Mouse (Mus musculus): ENCODE measurements at regions not wholly inside any gene's neighbourhood (a gene's known extent, or its start where the extent isn't known, plus 50 kb on each side); places are given as distances from the start of the nearest gene placed in this dataset.

- DNase-seq (ENCODE audit: low spot score) = no peak
Measured at GRCm38 (mm10) chr11:30372924-30373323, 98.7 kb downstream of the 4930505A04Rik start.

- DNase-seq (ENCODE audit: low spot score) = no peak
Measured at GRCm38 (mm10) chr11:30371963-30372362, 99.7 kb downstream of the 4930505A04Rik start.

- no peak for DNase-seq (ENCODE audit: low spot score)
Measured at GRCm38 (mm10) chr11:30369601-30370240, 101.7 kb upstream of the Sptbn1 start.

- DNase-seq (ENCODE audit: low spot score) = peak; percentile 7
Measured at GRCm38 (mm10) chr11:30367373-30368225, 99.6 kb upstream of the Sptbn1 start.

- no peak for DNase-seq (ENCODE audit: low spot score)
Measured at GRCm38 (mm10) chr11:30366491-30366890, 98.5 kb upstream of the Sptbn1 start.

- no peak for DNase-seq (ENCODE audit: low spot score)
Measured at GRCm38 (mm10) chr11:30364993-30365392, 97.0 kb upstream of the Sptbn1 start.

- no peak for DNase-seq (ENCODE audit: low spot score)
Measured at GRCm38 (mm10) chr11:30364591-30364990, 96.6 kb upstream of the Sptbn1 start.

GRCm38 (mm10) chr11:30358196-30358595 is 90.2 kb upstream of the Sptbn1 start:
- DNase-seq (ENCODE audit: low spot score) = no peak

GRCm38 (mm10) chr11:30355356-30355755 is 87.4 kb upstream of the Sptbn1 start:
- DNase-seq (ENCODE audit: low spot score) = no peak

- no peak for DNase-seq (ENCODE audit: low spot score)
Measured at GRCm38 (mm10) chr11:30326371-30326770, 58.4 kb upstream of the Sptbn1 start.

All from ovary, postnatal 36 days (tissue).